Mouse (Mus musculus) 3T3-L1 (cell line): ENCODE measurements at regions not wholly inside any gene's neighbourhood (a gene's known extent, or its start where the extent isn't known, plus 50 kb on each side); places are given as distances from the start of the nearest gene placed in this dataset.
"Not testable (repeated sequence)": the region's sequence is repeated elsewhere in the genome, so short reads cannot be mapped to it uniquely, and the experiment has no call there.

ENCODE experiments used
- DNase-seq: peaks from one replicate; pipeline ENCODE4 v3.0.0-alpha.2; 2015; ENCODE audit warnings: low read depth, low spot score

GRCm38 (mm10) chr3:21859436-21859835, 217.0 kb upstream of the Tbl1xr1 start:
- DNase-seq: peak; percentile 72

GRCm38 (mm10) chr3:21860915-21861635, 215.4 kb upstream of the Tbl1xr1 start:
- DNase-seq: peak; percentile 28

- DNase-seq: no peak
Measured at GRCm38 (mm10) chr3:21861636-21861970, 214.8 kb upstream of the Tbl1xr1 start.

GRCm38 (mm10) chr3:21864391-21864790, 212.1 kb upstream of the Tbl1xr1 start:
- no peak for DNase-seq

GRCm38 (mm10) chr3:21865856-21866255, 210.6 kb upstream of the Tbl1xr1 start:
- no peak for DNase-seq

GRCm38 (mm10) chr3:21878396-21878795, 198.1 kb upstream of the Tbl1xr1 start:
- DNase-seq: peak; percentile 51

GRCm38 (mm10) chr3:21884216-21884615, 192.2 kb upstream of the Tbl1xr1 start:
- no peak for DNase-seq

GRCm38 (mm10) chr3:21888710-21889109, 187.7 kb upstream of the Tbl1xr1 start:
- DNase-seq: no peak

- DNase-seq: no peak
Measured at GRCm38 (mm10) chr3:21891819-21892480, 184.5 kb upstream of the Tbl1xr1 start.

GRCm38 (mm10) chr3:21892864-21893404, 183.5 kb upstream of the Tbl1xr1 start:
- DNase-seq: no peak

- no peak for DNase-seq
Measured at GRCm38 (mm10) chr3:21895551-21895950, 180.9 kb upstream of the Tbl1xr1 start.

- DNase-seq: no peak
Measured at GRCm38 (mm10) chr3:21898241-21898640, 178.2 kb upstream of the Tbl1xr1 start.

- DNase-seq: peak; percentile 91
Measured at GRCm38 (mm10) chr3:21905384-21906073, 170.9 kb upstream of the Tbl1xr1 start.

- DNase-seq: no peak
Measured at GRCm38 (mm10) chr3:21908828-21909227, 167.6 kb upstream of the Tbl1xr1 start.

- DNase-seq: no peak
Measured at GRCm38 (mm10) chr3:21910080-21910479, 166.4 kb upstream of the Tbl1xr1 start.

GRCm38 (mm10) chr3:21911071-21911470, 165.4 kb upstream of the Tbl1xr1 start:
- DNase-seq: no peak

- no peak for DNase-seq
Measured at GRCm38 (mm10) chr3:21917228-21917910, 159.1 kb upstream of the Tbl1xr1 start.

- DNase-seq: no peak
Measured at GRCm38 (mm10) chr3:21918431-21918830, 158.0 kb upstream of the Tbl1xr1 start.

- no peak for DNase-seq
Measured at GRCm38 (mm10) chr3:21919931-21920330, 156.5 kb upstream of the Tbl1xr1 start.

GRCm38 (mm10) chr3:21931951-21932350, 144.5 kb upstream of the Tbl1xr1 start:
- DNase-seq: no peak

- not testable (repeated sequence) for DNase-seq
Measured at GRCm38 (mm10) chr3:21932696-21933095, 143.8 kb upstream of the Tbl1xr1 start.

- peak; percentile 45 for DNase-seq
Measured at GRCm38 (mm10) chr3:21934731-21935271, 141.7 kb upstream of the Tbl1xr1 start.
